Mouse (Mus musculus) CH12.LX (cell line): ENCODE measurements around the gene H2-Oa. TPM values are rescaled to one million over a fixed set of nuclear protein-coding genes. Genes with fewer than 3 reads are reported as not detected.

Experiments
- DNase-seq: peaks from one replicate; pipeline ENCODE4 v3.0.0-alpha.2; 2013; ENCODE audit errors: extremely low read depth
- H3K27ac ChIP-seq: 2 replicates; pipeline ENCODE4 v1.5.1; 2012; ENCODE audit warnings: low read depth, mild to moderate bottlenecking, control low read depth, moderate library complexity; ENCODE audit not compliant: insufficient read depth
- H3K27me3 ChIP-seq: replicated peaks from 2 replicates; pipeline ENCODE3; 2012; ENCODE audit warnings: inconsistent platforms
- H3K36me3 ChIP-seq, 2 experiments: replicated peaks in 1 of 2; 2 replicates each; pipeline versions ENCODE3 to v1.6.1; 2012; ENCODE audit warnings: inconsistent platforms in 1 of 2, low read length in 1 of 2, mild to moderate bottlenecking in 1 of 2, mixed read lengths in 1 of 2, moderate library complexity in 1 of 2; ENCODE audit not compliant: control insufficient read depth in 1 of 2, insufficient read depth in 1 of 2
- H3K4me1 ChIP-seq, 2 experiments: 2 replicates each; pipeline ENCODE4 v1.6.1; 2012; ENCODE audit warnings: inconsistent platforms in 1 of 2, moderate library complexity in 1 of 2; ENCODE audit not compliant: insufficient read depth in 2 of 2, control insufficient read depth in 1 of 2
- H3K4me2 ChIP-seq: 2 replicates; pipeline ENCODE4 v1.6.1; 2012; ENCODE audit warnings: low read depth, mild to moderate bottlenecking, control low read depth; ENCODE audit not compliant: poor library complexity, insufficient read depth, severe bottlenecking
- H3K4me3 ChIP-seq, 3 experiments: fragments of 150-350 bp in 1 of 3; sonication (generic) in 1 of 3; replicated peaks in 1 of 3; 2 replicates each; pipeline versions ENCODE3 to v1.5.1; 2011 to 2012; ENCODE audit warnings: low read depth in 2 of 3, low read length in 2 of 3, mild to moderate bottlenecking in 2 of 3, moderate library complexity in 2 of 3, control low read depth in 1 of 3, improper control_type of control experiment in 1 of 3, inconsistent platforms in 1 of 3, mixed read lengths in 1 of 3; ENCODE audit not compliant: poor library complexity in 1 of 3
- H3K79me2 ChIP-seq: replicated peaks from 2 replicates; pipeline ENCODE4 v1.6.1; 2012; ENCODE audit warnings: mild to moderate bottlenecking, moderate library complexity; ENCODE audit not compliant: control insufficient read depth, poor library complexity, insufficient read depth, severe bottlenecking; ENCODE audit errors: extremely low read depth
- H3K9ac ChIP-seq: 2 replicates; pipeline ENCODE4 v1.6.1; 2012; ENCODE audit warnings: low read depth, mild to moderate bottlenecking, control low read depth, moderate library complexity; ENCODE audit not compliant: insufficient read depth
- H3K9me3 ChIP-seq: replicated peaks from 2 replicates; pipeline ENCODE3; 2012; ENCODE audit warnings: low read length, inconsistent platforms, mixed read lengths
- BHLHE40 ChIP-seq: IDR thresholded peaks from 2 replicates; pipeline ENCODE4 v1.6.1; 2011; ENCODE audit warnings: mild to moderate bottlenecking, low read depth, low read length, improper control_type of control experiment
- CTCF ChIP-seq, 2 experiments: IDR thresholded peaks in 1 of 2; conservative IDR thresholded peaks in 1 of 2; 2 replicates each; pipeline ENCODE4 v1.5.1; 2011 to 2012; ENCODE audit warnings: low read depth in 2 of 2, low read length in 2 of 2, improper control_type of control experiment in 1 of 2, inconsistent platforms in 1 of 2, mild to moderate bottlenecking in 1 of 2, moderate library complexity in 1 of 2
- ETS1 ChIP-seq: conservative IDR thresholded peaks from 2 replicates; pipeline ENCODE4 v1.6.1; 2012; ENCODE audit warnings: low read depth, mild to moderate bottlenecking, inconsistent platforms, low read length, improper control_type of control experiment, moderate library complexity
- GABPA ChIP-seq: IDR thresholded peaks from 2 replicates; pipeline ENCODE4 v1.6.1; 2012; ENCODE audit warnings: low read depth, low read length, improper control_type of control experiment, inconsistent platforms; ENCODE audit not compliant: insufficient replicate concordance
- MEF2A ChIP-seq: IDR thresholded peaks from 2 replicates; pipeline ENCODE4 v1.6.1; 2014; ENCODE audit warnings: low read depth, mild to moderate bottlenecking, inconsistent platforms, low read length, improper control_type of control experiment, borderline replicate concordance
- NRF1 ChIP-seq: IDR thresholded peaks from 2 replicates; pipeline ENCODE4 v1.6.1; 2014; ENCODE audit warnings: low read depth, mild to moderate bottlenecking, inconsistent platforms, low read length, improper control_type of control experiment, moderate library complexity
- PAX5 ChIP-seq: IDR thresholded peaks from 2 replicates; pipeline ENCODE4 v1.6.1; 2012; ENCODE audit warnings: low read length, inconsistent platforms, mixed read lengths
- POLR2A ChIP-seq: IDR thresholded peaks from 2 replicates; pipeline ENCODE4 v1.6.1; 2011; ENCODE audit warnings: low read depth, mild to moderate bottlenecking, improper control_type of control experiment, low read length
- TBP ChIP-seq: conservative IDR thresholded peaks from 2 replicates; pipeline ENCODE4 v1.6.1; 2011; ENCODE audit warnings: low read depth, low read length, improper control_type of control experiment
- TCF12 ChIP-seq: IDR thresholded peaks from 2 replicates; pipeline ENCODE4 v1.6.1; 2014; ENCODE audit warnings: low read depth, mild to moderate bottlenecking, inconsistent platforms, low read length, improper control_type of control experiment
- USF1 ChIP-seq: IDR thresholded peaks from 2 replicates; pipeline ENCODE4 v1.6.1; 2014; ENCODE audit warnings: low read depth, mild to moderate bottlenecking, inconsistent platforms, low read length, improper control_type of control experiment
- USF2 ChIP-seq: conservative IDR thresholded peaks from 2 replicates; pipeline ENCODE4 v1.6.1; 2011; ENCODE audit warnings: low read depth, low read length, improper control_type of control experiment
- ZNF384 ChIP-seq: IDR thresholded peaks from 2 replicates; pipeline ENCODE4 v1.6.1; 2012; ENCODE audit warnings: low read depth, low read length, improper control_type of control experiment, inconsistent platforms
- dilution Hi-C: fragments of 300-500 bp; cut with MboI; formaldehyde crosslinking; loops from 2 replicates; pipeline ENCODE4 v1.14.3; 2020; ENCODE audit warnings: low sequenced_read_pairs; ENCODE audit not compliant: extremely low pct_unique_long_range_greater_than_20kb, extremely low pct_ligation_motif_present
- in situ Hi-C: fragments of 300-500 bp; cut with MboI; formaldehyde crosslinking; loops from 3 replicates; pipeline ENCODE4 v1.14.3; 2019; ENCODE audit warnings: low sequenced_read_pairs, low pct_ligation_motif_present, low pct_unique_long_range_greater_than_20kb, mixed read lengths
- polyA plus RNA-seq: library from polyadenylated mRNA; unstranded; fragments of >175 nt; gene quantifications from 2 replicates; pipeline ENCODE4 v1.2.1, GENCODE M21; 2012; ENCODE audit warnings: low read depth; ENCODE audit not compliant: insufficient read length
- total RNA-seq, 2 experiments: library from RNA; depleted of rRNA; stranded (reverse); fragments of 300-350 nt in 1 of 2; fragments of >200 nt in 1 of 2; gene quantifications; 2 replicates each; pipeline ENCODE4 v1.2.3; 2012 to 2014

The H2-Oa gene
- total and polyA plus RNA-seq, 3 experiments: 21.5 to 42.7 (median 40.4) TPM

DNA sequence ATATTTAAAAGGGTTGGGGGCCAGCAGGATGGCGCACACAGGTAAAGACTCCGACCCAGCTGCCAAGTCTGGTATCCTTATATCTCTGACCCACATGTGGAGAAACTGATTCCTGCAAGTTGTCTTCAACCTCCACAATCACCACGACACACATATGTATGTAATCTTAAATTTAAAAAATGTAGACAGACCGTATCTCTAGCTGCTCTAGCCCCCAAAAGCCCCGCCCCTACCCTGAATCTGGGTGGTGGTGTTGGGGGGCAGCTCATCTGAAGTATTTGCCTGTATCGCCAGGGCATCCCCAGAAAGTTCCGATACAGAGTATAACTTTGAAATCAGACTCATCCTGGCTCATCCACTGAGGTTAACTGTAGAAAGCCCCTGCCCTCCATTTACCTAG, 14.4 kb downstream of the H2-Oa start:
- Histone ChIP-seq H3K9ac (no peak overlapping the region), H3K79me2 (no peaks in the 10 kb centered on the region), H3K4me2 (no peak overlapping the region), H3K27me3 (no peaks in the 10 kb centered on the region), H3K9me3 (peaks cover 4% of the 10 kb centered on the region), H3K36me3 (peaks cover 7 to 26% of the 10 kb centered on the region in 2 experiments), H3K4me3 (no peak overlapping the region), H3K27ac (no peak overlapping the region), H3K4me1 (peaks cover 13 to 25% of the 10 kb centered on the region in 2 experiments)
- in situ Hi-C loops (no loop called here), dilution Hi-C loops (no loop called here)
- DNase-seq: no peak
- TF ChIP-seq CTCF (conservative IDR thresholded peaks at IDR 0.05 in 1 of 2, IDR thresholded peaks at IDR 0.05 in 1 of 2; ENCODE audit: low read depth in 2 of 2, low read length in 2 of 2) (no peak), USF1 (no peak), PAX5 (no peak)

- dilution Hi-C loops (no loop called here), in situ Hi-C loops (no loop called here)
- no peaks in the 10 kb centered on the region for H3K79me2 ChIP-seq
- H3K36me3 ChIP-seq: peaks cover 13 to 34% of the 10 kb centered on the region in 2 experiments
- TF ChIP-seq POLR2A (no peak), BHLHE40 (peak; percentile 59; the same call in 1 of the 2 replicates), ZNF384 (no peak), GABPA (no peak)
- H3K27ac ChIP-seq: no peak overlapping the region
- no peak overlapping the region for H3K4me2 ChIP-seq
- H3K9me3 ChIP-seq: peaks cover 4% of the 10 kb centered on the region
- DNase-seq: no peak
- no peaks in the 10 kb centered on the region for H3K27me3 ChIP-seq
- peaks cover 10 to 22% of the 10 kb centered on the region in 2 experiments for H3K4me1 ChIP-seq
- no peak overlapping the region for H3K4me3 ChIP-seq
- H3K9ac ChIP-seq: no peak overlapping the region
Measured at GRCm38 (mm10) chr17:34107109-34107867, 15.1 kb downstream of the H2-Oa start.

- in situ Hi-C loops (no loop called here), dilution Hi-C loops (no loop called here)
- peaks cover 8 to 18% of the 10 kb centered on the region in 2 experiments for H3K4me1 ChIP-seq
- no peak overlapping the region for H3K4me3 ChIP-seq
- TF ChIP-seq TCF12: no peak
- TF ChIP-seq TBP: no peak
- TF ChIP-seq POLR2A: no peak
- no peak for TF ChIP-seq USF2
- TF ChIP-seq MEF2A: no peak
- TF ChIP-seq NRF1: no peak
- no peak for TF ChIP-seq GABPA
- TF ChIP-seq ETS1: no peak
- no peak overlapping the region for H3K4me2 ChIP-seq
- H3K9ac ChIP-seq: no peak overlapping the region
- H3K27ac ChIP-seq: no peak overlapping the region
- peaks cover 24 to 45% of the 10 kb centered on the region in 2 experiments for H3K36me3 ChIP-seq
- H3K27me3 ChIP-seq: no peaks in the 10 kb centered on the region
- peaks cover 3% of the 10 kb centered on the region; the same call in 1 of the 2 replicates for H3K79me2 ChIP-seq
- peaks cover 4% of the 10 kb centered on the region for H3K9me3 ChIP-seq
- no peak for DNase-seq
Measured at GRCm38 (mm10) chr17:34108460-34108859, 16.3 kb downstream of the H2-Oa start.
